Mouse (Mus musculus): Measurements from ENCODE around the gene Trem2. TPM values are rescaled to one million over a fixed set of nuclear protein-coding genes. Genes with fewer than 3 reads are reported as not detected.

Trem2 gene
- total and polyA plus RNA-seq, 3 experiments: not detected

- no peak overlapping the region for H3K4me2 ChIP-seq (ENCODE audit: insufficient read depth, low read depth, poor library complexity, severe bottlenecking)
- no peaks in the 10 kb centered on the region for H3K9me3 ChIP-seq (replicated peaks; ENCODE audit: low read length)
- no peak overlapping the region for H3K9ac ChIP-seq (ENCODE audit: insufficient read depth, low read depth)
- H3K36me3 ChIP-seq (replicated peaks in 1 of 2; ENCODE audit: control insufficient read depth in 1 of 2, insufficient read depth in 1 of 2, low read length in 1 of 2): no peaks in the 10 kb centered on the region
- dilution Hi-C loops (cut with MboI; ENCODE audit: extremely low pct_ligation_motif_present, extremely low pct_unique_long_range_greater_than_20kb, low sequenced_read_pairs) (no loop called here), in situ Hi-C loops (cut with MboI; ENCODE audit: low pct_ligation_motif_present, low pct_unique_long_range_greater_than_20kb, low sequenced_read_pairs) (no loop called here)
- no peaks in the 10 kb centered on the region for H3K4me1 ChIP-seq (ENCODE audit: control insufficient read depth in 1 of 2, insufficient read depth in 2 of 2)
- DNase-seq (ENCODE audit: extremely low read depth): no peak
- no peak overlapping the region for H3K4me3 ChIP-seq (replicated peaks in 1 of 3; ENCODE audit: low read depth in 2 of 3, low read length in 2 of 3, poor library complexity in 1 of 3)
- H3K27me3 ChIP-seq (replicated peaks): peaks cover 7% of the 10 kb centered on the region
- TF ChIP-seq MAZ (IDR thresholded peaks at IDR 0.05; ENCODE audit: low read depth, low read length) (no peak), RAD21 (IDR thresholded peaks at IDR 0.05; ENCODE audit: low read depth, low read length) (no peak)
- no peaks in the 10 kb centered on the region for H3K79me2 ChIP-seq (replicated peaks; ENCODE audit: control insufficient read depth, extremely low read depth, insufficient read depth, poor library complexity, severe bottlenecking)
- no peak overlapping the region for H3K27ac ChIP-seq (ENCODE audit: insufficient read depth, low read depth)
Observed at GRCm38 (mm10) chr17:48365511-48366155, 19.4 kb downstream of the Trem2 start.

- Histone ChIP-seq H3K4me1 (ENCODE audit: control insufficient read depth in 1 of 2, insufficient read depth in 2 of 2) (no peaks in the 10 kb centered on the region), H3K36me3 (replicated peaks in 1 of 2; ENCODE audit: control insufficient read depth in 1 of 2, insufficient read depth in 1 of 2, low read length in 1 of 2) (no peaks in the 10 kb centered on the region), H3K27me3 (replicated peaks) (peaks cover 9% of the 10 kb centered on the region), H3K79me2 (replicated peaks; ENCODE audit: control insufficient read depth, extremely low read depth, insufficient read depth, poor library complexity, severe bottlenecking) (no peaks in the 10 kb centered on the region), H3K4me3 (replicated peaks in 1 of 3; ENCODE audit: low read depth in 2 of 3, low read length in 2 of 3, poor library complexity in 1 of 3) (no peak overlapping the region), H3K9me3 (replicated peaks; ENCODE audit: low read length) (no peaks in the 10 kb centered on the region), H3K27ac (ENCODE audit: insufficient read depth, low read depth) (no peak overlapping the region), H3K9ac (ENCODE audit: insufficient read depth, low read depth) (no peak overlapping the region), H3K4me2 (ENCODE audit: insufficient read depth, low read depth, poor library complexity, severe bottlenecking) (no peak overlapping the region)
- in situ Hi-C loops (cut with MboI; ENCODE audit: low pct_ligation_motif_present, low pct_unique_long_range_greater_than_20kb, low sequenced_read_pairs) (no loop called here), dilution Hi-C loops (cut with MboI; ENCODE audit: extremely low pct_ligation_motif_present, extremely low pct_unique_long_range_greater_than_20kb, low sequenced_read_pairs) (no loop called here)
- no peak for DNase-seq (ENCODE audit: extremely low read depth)
- no peak for TF ChIP-seq E2F4 (IDR thresholded peaks at IDR 0.05; ENCODE audit: insufficient replicate concordance, low read depth, low read length)
- TF ChIP-seq CTCF (conservative IDR thresholded peaks at IDR 0.05 in 1 of 2, IDR thresholded peaks at IDR 0.05 in 1 of 2; ENCODE audit: low read depth in 2 of 2, low read length in 2 of 2): no peak
- TF ChIP-seq JUND (conservative IDR thresholded peaks at IDR 0.05; ENCODE audit: low read depth, low read length): no peak
- TF ChIP-seq RCOR1 (conservative IDR thresholded peaks at IDR 0.05; ENCODE audit: low read depth, low read length): no peak
- no peak for TF ChIP-seq KAT2A (IDR thresholded peaks at IDR 0.05; ENCODE audit: insufficient replicate concordance, low read length)
- TF ChIP-seq CHD2 (IDR thresholded peaks at IDR 0.05; ENCODE audit: low read length): no peak
- no peak for TF ChIP-seq TBP (conservative IDR thresholded peaks at IDR 0.05; ENCODE audit: low read depth, low read length)
- TF ChIP-seq MYC (IDR thresholded peaks at IDR 0.05; ENCODE audit: low read depth, low read length): no peak
- no peak for TF ChIP-seq ZKSCAN1 (IDR thresholded peaks at IDR 0.05; ENCODE audit: borderline replicate concordance, low read depth, low read length)
- TF ChIP-seq ZC3H11A (IDR thresholded peaks at IDR 0.05; ENCODE audit: low read depth, low read length): no peak
- no peak for TF ChIP-seq TCF12 (IDR thresholded peaks at IDR 0.05; ENCODE audit: low read depth, low read length)
- TF ChIP-seq SIN3A (IDR thresholded peaks at IDR 0.05; ENCODE audit: low read length): no peak
- no peak for TF ChIP-seq MXI1 (IDR thresholded peaks at IDR 0.05; ENCODE audit: low read depth, low read length)
- TF ChIP-seq HCFC1 (IDR thresholded peaks at IDR 0.05; ENCODE audit: low read depth, low read length): no peak
- TF ChIP-seq MAX (IDR thresholded peaks at IDR 0.05; ENCODE audit: low read length): no peak
- TF ChIP-seq GABPA (IDR thresholded peaks at IDR 0.05; ENCODE audit: insufficient replicate concordance, low read depth, low read length): no peak
- no peak for TF ChIP-seq ZNF384 (IDR thresholded peaks at IDR 0.05; ENCODE audit: low read depth, low read length)
Observed at GRCm38 (mm10) chr17:48366806-48367205, 20.6 kb downstream of the Trem2 start.

All from CH12.LX (cell line).